Mouse (Mus musculus): Measurements from ENCODE around the gene Slc4a1ap. TPM values are rescaled to one million over a fixed set of nuclear protein-coding genes. Genes with fewer than 3 reads are reported as not detected.
"Not testable (repeated sequence)": the region's sequence is repeated elsewhere in the genome, so short reads cannot be mapped to it uniquely, and the experiment has no call there.

Gene Slc4a1ap
- total RNA-seq (2022): 10 to 100 TPM; 49.5 to 55.8 (median 52.1) TPM

DNA sequence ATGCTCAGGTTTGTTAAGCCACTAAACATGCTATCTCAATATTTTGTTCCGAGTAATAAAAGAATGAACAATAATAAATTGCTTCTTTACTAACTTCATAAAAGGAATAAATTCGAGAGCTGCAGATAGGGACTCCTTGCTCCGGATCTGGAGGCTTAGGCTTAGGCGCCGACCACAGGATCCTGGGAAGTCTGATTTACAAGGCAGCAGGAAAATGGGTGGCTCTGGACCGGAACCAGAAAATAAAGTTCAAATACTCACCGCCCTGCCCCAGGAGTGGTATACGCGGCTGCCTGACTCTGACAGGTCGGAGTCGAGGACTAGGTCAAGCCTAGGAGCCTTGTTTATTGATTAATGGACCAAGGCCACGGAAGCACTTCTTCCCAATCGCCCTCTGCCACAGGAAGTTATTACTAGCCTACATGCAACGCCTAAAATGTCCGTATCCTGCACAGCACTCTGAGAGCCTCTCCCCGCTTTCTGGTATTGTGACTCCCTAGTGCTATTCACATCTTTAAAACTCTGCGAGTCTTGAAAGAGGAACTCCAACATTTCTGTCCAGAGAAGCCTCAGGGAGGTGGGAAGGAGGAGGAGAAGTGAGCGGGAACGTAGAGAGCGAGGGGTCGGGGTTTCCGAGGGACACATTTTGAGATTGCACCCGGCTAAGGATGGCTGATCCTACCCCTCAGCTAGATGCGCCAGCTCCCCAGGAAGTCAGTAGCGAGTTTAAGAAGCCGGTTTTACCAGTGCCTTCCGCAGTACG is at the start of gene Slc4a1ap:
Slc4a1ap (plus strand) TSS at position 642 of the 763 bp plus-strand sequence.
- DNase-seq (ENCODE audit: low spot score in 2 of 2): peak; percentile 48 to 78

DNA sequence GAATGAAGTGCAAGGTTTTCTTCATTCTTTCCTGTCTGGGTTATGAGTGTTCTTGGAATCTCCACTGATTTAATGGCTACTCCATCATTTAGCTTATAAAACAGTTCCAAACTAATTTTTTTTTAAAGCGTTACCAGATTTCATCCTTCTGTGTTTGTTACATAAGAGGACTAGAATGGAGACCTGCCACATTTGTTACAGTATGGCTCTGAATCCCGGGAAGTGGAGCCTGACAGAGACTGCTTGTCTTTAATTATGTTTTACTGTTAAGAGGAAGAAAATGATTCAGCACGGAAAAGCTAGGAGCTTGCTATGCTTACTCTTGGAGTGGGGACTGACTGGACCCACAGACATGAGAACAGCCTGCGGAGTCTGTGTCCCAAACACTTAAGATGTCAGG is 46.3 kb upstream of the Slc4a1ap start:
- no peak for DNase-seq (ENCODE audit: low spot score in 2 of 2)

DNA sequence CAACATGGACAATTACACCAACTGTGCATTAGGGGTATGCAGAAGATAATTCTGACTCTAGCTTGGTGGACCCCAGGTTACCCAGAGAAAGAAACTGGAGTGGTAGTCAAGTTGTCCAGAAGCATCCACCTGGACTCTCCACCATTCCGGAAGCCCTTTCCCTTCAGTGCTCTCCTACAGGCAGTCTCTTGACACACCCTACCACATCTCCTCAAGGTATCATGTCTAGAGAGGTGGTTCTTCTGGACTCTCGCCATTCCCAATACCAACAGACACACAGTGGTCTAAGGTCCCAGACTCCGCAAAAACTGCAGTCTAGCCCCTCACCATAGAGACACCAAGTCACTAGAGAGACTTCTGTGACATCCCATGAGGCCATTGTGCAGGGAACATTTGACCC is 41.4 kb upstream of the Slc4a1ap start, which contains the start of gene 4930548H24Rik:
4930548H24Rik (plus strand) TSS at position 301 of the 400 bp plus-strand sequence.
- DNase-seq (ENCODE audit: low spot score in 2 of 2): no peak

DNA sequence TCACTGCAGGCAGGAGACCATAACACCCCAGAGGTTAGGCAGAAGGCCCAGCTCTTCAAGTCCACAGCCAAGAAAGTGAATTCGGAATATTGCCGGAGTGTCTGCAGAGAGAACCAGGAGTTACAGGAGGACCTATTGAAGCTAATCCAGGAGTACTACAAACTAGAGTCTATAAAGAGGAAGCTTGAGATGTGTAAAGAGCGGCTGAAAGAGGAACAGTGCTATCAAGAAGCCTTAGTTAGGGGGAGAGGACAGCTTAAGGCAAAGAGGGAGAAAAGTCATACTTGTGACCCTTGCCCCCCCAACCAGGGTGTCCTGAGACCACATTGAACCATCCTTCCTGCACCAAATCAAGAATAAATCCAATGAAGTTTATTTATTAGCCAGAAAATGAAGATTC is 38.9 kb upstream of the Slc4a1ap start:
- no peak for DNase-seq (ENCODE audit: low spot score in 2 of 2)

DNA sequence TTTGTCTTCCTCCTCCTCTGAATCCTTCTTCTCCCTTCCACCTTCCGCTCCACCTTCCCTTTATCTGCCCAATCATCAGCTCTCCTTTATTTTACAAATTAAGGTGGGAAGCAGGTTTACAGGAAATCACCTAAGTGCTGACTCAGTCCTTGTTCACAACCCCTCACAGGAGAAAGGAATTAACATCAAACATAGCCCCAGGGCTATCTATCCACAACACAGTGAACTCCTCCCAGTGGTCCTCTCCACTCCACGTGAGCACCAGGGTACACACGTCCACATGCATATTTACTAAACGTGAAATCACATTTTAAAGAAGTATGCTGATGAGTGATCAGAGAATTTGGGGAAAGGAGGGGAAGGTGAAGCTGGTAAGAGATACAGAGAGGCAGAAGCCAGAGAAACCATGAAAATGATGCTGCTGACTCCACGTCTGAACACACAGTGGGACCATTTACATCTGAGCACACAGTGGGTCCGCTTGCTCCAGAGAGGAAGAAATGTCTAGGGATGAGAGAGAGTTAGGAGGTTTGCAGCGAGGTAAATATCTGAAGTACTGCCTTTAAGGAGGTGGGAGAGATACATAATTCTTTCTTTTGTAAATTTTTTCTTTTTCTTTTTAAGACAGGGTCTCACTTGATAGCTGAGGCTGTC is 37.6 kb upstream of the Slc4a1ap start:
- no peak for DNase-seq (ENCODE audit: low spot score in 2 of 2)

DNA sequence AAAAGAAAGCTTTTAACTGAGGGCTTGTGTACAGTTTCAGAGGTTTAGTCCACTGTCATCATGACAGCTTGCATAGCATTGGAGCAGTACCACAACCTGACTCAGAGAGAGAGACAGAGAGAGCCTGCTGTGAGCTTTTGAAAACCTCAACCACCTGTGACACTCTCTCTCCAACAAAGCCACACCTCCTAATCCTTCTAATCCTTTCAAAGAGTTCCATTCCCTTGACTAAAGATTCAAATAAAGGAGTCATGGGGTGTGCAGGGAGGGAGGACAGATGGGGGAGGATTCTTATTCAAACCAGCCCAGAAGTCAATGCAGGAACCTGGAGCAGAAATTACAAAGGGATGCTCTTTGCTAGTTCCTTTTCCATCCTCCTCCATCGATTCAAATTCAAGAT is 34.8 kb upstream of the Slc4a1ap start:
- no peak for DNase-seq (ENCODE audit: low spot score in 2 of 2)

DNA sequence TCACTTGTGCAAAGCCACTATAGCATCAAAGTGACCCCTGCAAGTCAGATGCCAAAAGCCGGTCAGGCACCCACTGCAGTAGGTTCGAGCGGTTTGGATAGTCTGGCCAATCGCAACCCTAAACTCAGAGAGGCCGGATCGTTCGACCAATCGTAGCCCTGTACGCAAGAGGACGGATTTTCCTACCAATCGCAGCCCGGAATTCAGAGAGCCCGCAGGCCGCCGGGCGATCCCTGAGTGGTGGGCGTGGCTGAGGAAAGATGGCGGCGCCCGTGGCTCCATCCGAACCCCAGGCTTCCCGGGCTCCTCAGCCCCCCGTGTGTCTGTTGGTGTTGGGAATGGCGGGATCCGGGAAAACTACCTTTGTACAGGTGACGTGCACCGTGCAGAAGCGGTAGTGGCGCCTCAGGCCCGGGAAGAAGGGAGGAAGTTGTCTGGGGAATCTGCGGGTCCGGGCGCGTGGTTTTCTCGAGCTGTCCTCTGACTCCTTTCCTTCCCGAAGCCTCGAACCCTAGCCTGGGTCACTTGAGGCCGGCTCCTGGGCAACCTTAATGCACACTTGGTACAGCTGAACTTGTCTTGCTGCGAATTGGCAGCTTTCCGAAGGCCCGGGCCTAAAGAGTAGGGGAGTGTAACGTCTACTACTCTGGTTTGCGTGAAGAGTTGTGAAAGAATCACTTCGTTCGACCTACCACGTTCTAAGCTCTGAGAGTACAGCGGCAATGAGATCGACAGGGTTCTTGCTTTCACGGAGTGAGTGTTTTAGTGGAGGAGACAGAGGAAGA is 32.1 kb upstream of the Slc4a1ap start, which contains the start of gene Gpn1:
Gpn1 (plus strand) TSS at position 229 of the 785 bp plus-strand sequence.
- peak; percentile 91 to 92 for DNase-seq (ENCODE audit: low spot score in 2 of 2)

DNA sequence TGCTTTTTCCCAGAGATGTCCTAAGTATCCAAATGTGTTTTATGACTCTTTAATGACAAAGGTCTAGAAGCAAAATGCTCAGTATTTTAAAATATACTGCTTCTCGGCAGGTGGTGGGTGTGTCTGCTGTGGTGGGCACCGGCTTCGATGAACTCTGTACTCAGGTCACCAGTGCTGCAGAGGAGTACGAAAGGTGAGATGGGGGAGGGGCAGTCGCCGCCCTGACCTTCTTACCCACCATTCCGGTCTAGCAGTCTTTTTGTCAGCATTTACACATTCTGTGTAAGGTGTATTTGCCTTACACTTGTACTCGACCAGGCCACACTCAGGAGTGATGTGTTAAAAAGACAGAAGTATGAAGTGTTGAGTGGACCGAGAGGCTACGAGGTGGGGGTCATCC is 22.0 kb upstream of the Slc4a1ap start:
- DNase-seq (ENCODE audit: low spot score in 2 of 2): no peak

DNA sequence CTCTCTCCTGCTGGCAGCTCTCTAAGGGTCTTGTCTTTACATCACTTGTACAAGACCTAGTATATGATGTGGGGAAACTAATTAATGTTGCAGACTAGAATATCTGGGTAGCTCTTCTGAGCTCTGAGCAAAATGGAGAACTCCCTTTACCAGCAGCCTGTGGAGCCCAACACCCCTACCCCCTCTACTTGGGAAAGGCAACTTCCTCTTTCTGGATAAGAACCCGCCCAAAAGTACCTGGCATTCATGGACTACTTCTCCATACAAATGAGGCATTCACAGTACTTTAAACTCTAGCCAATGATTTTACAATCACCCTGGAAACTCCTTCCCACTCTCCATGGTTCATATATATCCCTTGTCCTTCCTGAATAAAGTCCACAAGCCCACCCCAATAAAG is 14.3 kb upstream of the Slc4a1ap start:
- DNase-seq (ENCODE audit: low spot score in 2 of 2): no peak

DNA sequence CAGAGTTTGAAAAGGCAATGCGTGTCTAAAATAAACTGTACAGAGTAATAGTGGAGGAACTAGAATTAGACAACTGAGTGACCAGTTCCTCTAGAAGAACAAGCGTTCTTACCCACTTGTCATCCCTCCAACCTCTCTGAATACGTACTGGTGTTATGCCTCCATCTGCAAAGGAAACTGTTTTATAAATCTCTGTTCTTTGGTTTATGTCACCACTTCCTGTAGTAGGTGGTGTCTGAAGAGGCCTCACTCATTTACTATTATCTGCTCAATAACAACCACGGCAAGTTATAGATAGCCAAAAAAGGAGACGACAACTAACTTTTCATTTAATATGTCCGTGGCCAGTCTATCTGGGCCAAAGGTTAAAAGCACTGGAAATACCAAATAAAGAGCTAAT is 6.2 kb upstream of the Slc4a1ap start:
- no peak for DNase-seq (ENCODE audit: low spot score in 2 of 2)

DNA sequence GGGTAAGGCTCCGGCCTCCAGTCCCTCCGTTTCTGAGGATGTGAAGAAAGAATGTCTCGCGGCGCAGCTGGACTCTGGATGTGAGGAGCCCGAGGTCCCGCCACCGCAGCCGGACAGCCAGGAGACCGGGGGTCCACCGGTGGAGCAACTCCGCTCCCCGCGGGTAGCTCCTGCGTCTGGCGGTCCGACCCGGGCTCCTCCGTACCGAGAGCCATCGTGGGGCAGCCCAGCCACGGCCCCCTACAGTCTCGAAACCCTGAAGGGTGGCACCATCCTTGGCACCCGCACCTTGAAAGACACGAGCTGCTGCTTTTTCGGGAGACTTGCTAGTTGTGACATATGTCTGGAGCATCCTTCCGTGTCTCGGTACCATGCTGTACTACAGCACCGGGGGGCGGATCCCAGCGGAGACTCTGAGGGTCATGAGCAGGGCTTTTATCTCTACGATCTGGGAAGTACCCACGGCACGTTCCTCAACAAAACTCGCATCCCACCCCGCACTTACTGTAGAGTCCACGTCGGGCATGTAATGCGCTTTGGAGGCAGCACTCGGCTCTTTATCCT is 404 bp downstream of the Slc4a1ap start:
- no peak for DNase-seq (ENCODE audit: low spot score in 2 of 2)

DNA sequence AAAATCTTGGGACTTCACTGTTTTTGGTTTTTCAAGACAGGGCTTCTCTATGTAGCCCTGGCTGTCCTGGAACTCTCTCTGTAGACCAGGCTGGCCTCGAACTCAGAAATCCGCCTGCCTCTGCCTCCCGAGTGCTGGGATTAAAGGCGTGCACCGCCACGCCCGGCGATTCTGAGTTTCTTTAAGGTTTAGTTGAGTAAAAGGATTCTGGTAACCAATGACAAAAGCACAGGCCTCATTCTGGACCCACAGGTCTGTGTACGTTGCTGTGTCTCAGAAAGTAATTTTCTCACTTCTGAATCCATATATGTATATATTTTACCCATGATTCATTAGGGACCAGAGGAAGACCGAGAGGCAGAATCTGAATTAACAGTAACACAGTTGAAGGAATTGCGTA is 912 bp downstream of the Slc4a1ap start, which contains the start of gene Supt7l:
Supt7l (minus strand) TSS at position 101 of the 400 bp plus-strand sequence.
- not testable (repeated sequence) for DNase-seq (ENCODE audit: low spot score in 2 of 2)

DNA sequence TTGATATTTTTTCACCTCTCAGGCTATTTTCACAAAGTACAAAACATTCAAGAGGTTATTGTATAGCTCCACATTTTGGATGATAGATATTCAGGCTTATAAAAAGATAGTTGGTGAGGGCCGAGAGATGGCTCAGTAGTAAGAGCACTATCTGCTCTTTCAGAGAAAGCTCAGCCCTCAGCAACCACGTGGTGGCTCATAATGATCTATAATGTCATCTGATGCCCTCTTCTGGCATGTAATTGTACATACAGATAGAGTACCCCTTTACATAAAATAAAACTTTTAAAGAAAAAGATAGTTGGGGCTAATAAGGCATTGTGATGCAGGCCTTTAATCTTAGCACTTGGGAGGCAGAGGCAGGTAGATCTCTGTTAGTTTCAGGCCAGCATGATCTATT is 1.8 kb downstream of the Slc4a1ap start:
- DNase-seq (ENCODE audit: low spot score in 2 of 2): no peak

DNA sequence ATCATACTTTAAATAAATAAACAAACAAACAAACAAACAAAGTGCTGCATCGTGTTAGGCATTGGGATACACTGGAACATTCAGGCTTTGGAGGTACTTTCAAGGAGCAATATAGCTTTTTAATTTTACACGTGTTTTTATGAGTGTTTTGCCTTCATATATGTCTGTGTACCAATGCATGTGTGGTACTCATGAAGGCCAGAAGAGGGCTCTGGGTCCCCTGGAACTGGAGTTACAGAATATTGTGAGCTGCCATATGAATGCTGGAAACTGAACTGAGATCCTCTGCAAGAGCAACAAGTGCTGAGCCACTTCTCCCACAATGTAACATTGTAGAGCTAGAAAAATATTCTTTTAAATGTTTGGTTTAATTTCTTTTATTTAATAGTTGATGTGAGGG is 8.4 kb downstream of the Slc4a1ap start:
- DNase-seq (ENCODE audit: low spot score in 2 of 2): no peak

DNA sequence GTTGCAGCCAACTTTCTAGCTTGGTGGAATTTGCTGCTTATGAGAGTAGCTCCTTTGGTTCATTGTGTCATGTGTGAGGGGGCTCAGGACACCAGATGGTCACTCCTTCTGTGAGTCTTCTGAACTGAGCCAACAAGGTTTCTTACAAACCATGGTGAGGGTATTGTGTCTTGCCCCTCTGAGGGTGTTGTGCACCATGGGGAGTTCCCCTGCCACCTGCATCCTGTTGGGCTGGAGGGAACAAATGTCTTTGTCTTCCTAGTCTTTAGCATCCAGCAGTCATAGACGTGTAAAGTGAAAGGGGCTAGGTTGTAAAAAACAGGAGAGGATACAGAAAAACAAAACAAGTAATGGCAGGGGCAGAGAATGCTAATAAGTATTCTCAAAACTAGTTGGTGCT is 32.6 kb downstream of the Slc4a1ap start:
- no peak for DNase-seq (ENCODE audit: low spot score in 2 of 2)

DNA sequence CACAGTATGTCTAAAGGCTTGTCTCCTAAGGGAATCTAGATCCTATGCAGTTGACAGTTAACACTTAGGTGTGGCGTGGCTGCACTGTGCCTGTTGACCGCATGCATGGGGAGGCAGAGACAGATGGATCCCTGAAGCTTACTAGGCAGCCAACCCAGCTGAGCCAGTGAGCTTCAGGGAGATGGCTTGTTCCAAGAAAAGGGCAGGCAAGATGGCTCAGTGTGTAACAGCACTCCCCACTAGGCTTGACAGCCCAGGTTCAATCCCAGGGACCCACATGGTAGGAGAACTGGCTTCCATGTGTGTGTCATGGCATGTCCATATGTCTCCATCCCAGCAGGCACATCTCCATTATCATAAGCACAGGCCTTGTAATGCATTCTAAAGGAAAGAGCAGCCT is 33.6 kb downstream of the Slc4a1ap start:
- no peak for DNase-seq (ENCODE audit: low spot score in 2 of 2)

DNA sequence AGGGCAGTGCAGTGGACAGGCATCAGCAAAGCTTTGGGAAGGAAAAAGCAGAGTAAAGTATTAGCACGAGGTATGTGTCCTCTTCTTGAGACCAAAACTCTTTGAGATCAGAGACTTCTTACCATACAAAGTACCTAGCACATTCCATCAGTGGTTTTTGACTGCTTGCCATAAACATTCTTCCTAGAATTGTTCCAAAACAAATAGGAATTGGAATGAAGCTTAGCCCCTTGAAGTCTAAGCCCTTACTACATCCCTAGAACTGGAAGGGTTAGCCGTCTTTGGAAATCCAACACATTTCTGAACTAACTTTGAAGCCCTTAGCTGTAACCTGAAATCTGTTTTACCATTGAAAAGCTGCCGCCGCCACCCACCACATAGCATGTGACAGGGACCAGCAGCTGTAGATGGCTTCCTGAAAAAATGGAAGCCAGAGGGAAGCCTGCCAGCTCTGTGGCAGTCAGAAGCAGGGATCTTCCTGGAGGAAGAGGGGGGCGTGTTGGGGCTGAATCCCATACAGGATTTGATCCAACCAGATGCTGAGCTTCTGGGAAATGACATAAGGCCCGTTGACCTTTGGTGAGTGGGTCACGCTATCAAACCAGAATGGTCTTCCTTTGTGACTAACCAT is 35.4 kb downstream of the Slc4a1ap start:
- peak; percentile 59 to 77 for DNase-seq (ENCODE audit: low spot score in 2 of 2)

DNA sequence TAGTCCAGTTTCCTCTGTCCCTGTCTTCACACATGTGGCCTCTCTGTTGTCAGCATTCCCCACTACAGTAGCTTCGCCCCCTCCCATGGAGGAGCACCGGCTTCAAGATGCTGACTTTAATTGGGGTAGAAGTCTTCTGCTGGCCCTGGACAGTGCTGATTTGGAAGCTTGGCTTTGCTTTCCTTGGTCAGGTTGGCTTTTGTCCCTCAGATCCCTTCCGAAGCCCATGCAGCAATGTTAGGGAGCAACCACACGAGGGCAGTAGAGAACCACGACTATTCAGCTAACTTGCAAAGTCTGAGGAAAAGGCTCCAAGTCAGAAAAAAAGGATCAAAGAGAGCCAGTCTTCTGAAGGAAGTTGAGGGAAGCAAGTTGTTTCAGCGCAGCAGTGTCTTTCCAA is 36.7 kb downstream of the Slc4a1ap start:
- peak; percentile 48 to 71 for DNase-seq (ENCODE audit: low spot score in 2 of 2)

DNA sequence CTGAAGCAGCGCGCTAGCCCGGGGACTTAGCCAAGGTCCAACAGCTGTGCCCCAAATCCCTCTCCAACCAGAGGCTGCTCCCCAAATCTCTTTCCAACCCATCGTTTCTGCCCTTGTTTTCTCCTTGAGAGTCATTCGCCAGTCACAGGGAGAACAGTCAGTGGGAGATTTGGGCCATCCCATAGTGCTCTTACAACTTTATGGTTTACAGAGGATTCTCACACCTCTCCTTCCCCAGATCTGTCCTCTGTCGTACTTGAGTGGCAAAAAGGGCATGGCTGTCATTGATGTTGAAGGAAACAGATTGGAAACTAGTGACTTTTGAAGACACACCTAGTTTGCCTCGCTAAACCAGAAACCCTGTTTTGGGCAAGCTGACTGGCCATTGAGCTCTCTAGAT is 37.1 kb downstream of the Slc4a1ap start:
- DNase-seq (ENCODE audit: low spot score in 2 of 2): no peak

DNA sequence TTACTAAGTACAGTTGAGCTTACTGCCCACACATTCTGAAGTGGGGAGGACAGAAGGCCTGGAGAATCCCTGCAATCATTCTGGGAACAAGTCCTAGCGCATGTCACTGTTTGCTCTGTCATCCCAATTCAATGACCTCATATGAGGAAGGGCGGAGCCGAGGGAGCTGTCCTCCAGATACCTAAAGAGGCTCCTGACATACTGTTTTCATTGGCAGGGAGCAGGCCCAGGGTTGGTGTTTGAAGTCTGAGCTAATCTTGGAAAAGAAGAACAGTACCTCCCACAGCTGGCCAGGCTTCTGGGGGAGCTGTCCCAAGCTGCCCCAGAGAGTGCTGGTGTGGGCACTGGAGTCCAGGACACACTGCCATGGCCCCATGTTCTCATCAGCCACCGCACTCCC is 38.2 kb downstream of the Slc4a1ap start:
- DNase-seq (ENCODE audit: low spot score in 2 of 2): no peak

DNA sequence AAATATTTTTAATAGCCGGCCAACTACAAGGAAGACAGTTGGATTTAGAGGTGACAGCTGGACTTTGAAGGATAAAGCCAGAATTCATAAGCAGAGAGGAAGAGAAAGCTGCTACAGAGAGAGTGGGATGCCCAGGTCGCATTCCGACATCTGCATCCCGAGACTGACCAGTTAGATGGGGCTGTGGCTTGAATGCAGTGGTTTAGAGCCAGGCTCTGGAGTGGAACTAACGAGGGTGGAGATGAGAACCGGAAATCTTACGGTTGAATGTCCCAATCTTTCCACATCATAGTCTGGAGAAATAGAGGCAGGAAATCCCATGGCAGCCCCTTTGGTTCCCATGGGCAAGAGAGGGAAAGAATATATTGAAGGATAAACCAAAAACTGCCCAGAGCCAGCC is 39.2 kb downstream of the Slc4a1ap start:
- DNase-seq (ENCODE audit: low spot score in 2 of 2): no peak

All from layer of hippocampus, adult 8-10 months (tissue).